Mouse (Mus musculus): ENCODE measurements around the gene Ehbp1. TPM values are rescaled to one million over a fixed set of nuclear protein-coding genes. Genes with fewer than 3 reads are reported as not detected.

Gene Ehbp1
- polyA plus RNA-seq, 1 experiment from 2014 or later = 6.3 TPM

GRCm38 (mm10) chr11:22366486-22366885 lies 24.4 kb upstream of the Ehbp1 start:
- no peak overlapping the region for H3K9ac ChIP-seq (ENCODE audit: low read depth, low read length)
- H3K27ac ChIP-seq (ENCODE audit: low read depth, low read length) = no peak overlapping the region
- H3K36me3 ChIP-seq (ENCODE audit: control insufficient read depth, insufficient read depth, low read length) = no peaks in the 10 kb centered on the region
- WGBS = 72% methylated on average over 2 of the region's 2 CpGs
- no peaks in the 10 kb centered on the region for H3K9me3 ChIP-seq (ENCODE audit: control insufficient read depth, low read length)
- no peak for ATAC-seq (replicated peaks; ENCODE audit: low FRiP score)
- H3K27me3 ChIP-seq (replicated peaks; ENCODE audit: control insufficient read depth, insufficient read depth, low read length) = no peaks in the 10 kb centered on the region
- H3K4me1 ChIP-seq (replicated peaks; ENCODE audit: control insufficient read depth, insufficient read depth, low read length) = no peaks in the 10 kb centered on the region
- H3K4me2 ChIP-seq = no peak overlapping the region
- H3K4me3 ChIP-seq (ENCODE audit: low read depth, low read length) = no peak overlapping the region
- DNase-seq (ENCODE audit: low spot score) = no peak

- no peak overlapping the region for H3K4me2 ChIP-seq
- 79% methylated on average over 6 of the region's 6 CpGs for WGBS
- H3K9me3 ChIP-seq (ENCODE audit: control insufficient read depth, low read length) = no peaks in the 10 kb centered on the region
- H3K4me3 ChIP-seq (ENCODE audit: low read depth, low read length) = no peak overlapping the region
- no peaks in the 10 kb centered on the region for H3K27me3 ChIP-seq (replicated peaks; ENCODE audit: control insufficient read depth, insufficient read depth, low read length)
- no peak overlapping the region for H3K27ac ChIP-seq (ENCODE audit: low read depth, low read length)
- H3K36me3 ChIP-seq (ENCODE audit: control insufficient read depth, insufficient read depth, low read length) = no peaks in the 10 kb centered on the region
- H3K4me1 ChIP-seq (replicated peaks; ENCODE audit: control insufficient read depth, insufficient read depth, low read length) = no peaks in the 10 kb centered on the region
- DNase-seq (ENCODE audit: low spot score) (no peak), ATAC-seq (replicated peaks; ENCODE audit: low FRiP score) (no peak)
- no peak overlapping the region for H3K9ac ChIP-seq (ENCODE audit: low read depth, low read length)
These were observed 12.0 kb upstream of the Ehbp1 start for GRCm38 (mm10) chr11:22353962-22354621.

DNA sequence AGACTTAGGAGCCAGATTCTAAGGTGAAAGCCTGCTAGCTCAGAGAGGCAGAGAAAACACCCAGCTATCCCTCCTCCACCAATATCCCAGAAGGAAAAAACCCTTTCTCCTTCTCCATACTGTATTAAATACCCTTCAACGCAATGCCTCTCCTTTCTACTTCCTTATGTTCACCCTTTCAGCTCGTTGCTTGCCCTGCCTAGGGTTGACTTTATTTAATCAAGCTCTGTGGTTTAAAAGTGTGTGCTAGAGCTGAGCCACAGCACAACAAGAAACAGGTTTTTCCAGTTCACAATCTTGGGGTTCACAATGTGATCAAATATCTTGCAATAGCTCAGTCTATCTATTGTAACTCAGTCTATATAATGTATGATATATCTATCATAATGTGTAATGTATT lies 7.9 kb upstream of the Ehbp1 start:
- Histone ChIP-seq H3K4me1 (replicated peaks; ENCODE audit: control insufficient read depth, insufficient read depth, low read length) (no peaks in the 10 kb centered on the region), H3K27ac (ENCODE audit: low read depth, low read length) (no peak overlapping the region), H3K27me3 (replicated peaks; ENCODE audit: control insufficient read depth, insufficient read depth, low read length) (no peaks in the 10 kb centered on the region), H3K36me3 (ENCODE audit: control insufficient read depth, insufficient read depth, low read length) (no peaks in the 10 kb centered on the region), H3K9ac (ENCODE audit: low read depth, low read length) (no peak overlapping the region), H3K4me2 (no peak overlapping the region), H3K4me3 (ENCODE audit: low read depth, low read length) (no peak overlapping the region), H3K9me3 (ENCODE audit: control insufficient read depth, low read length) (no peaks in the 10 kb centered on the region)
- ATAC-seq (replicated peaks; ENCODE audit: low FRiP score) = no peak
- DNase-seq (ENCODE audit: low spot score) = no peak
- 66% methylated on average over 2 of the region's 2 CpGs for WGBS

GRCm38 (mm10) chr11:22348536-22348910 lies 6.4 kb upstream of the Ehbp1 start:
- H3K27ac ChIP-seq (ENCODE audit: low read depth, low read length) = no peak overlapping the region; the same call in 1 of the 2 replicates
- WGBS = 48% methylated on average over 1 of the region's 1 CpGs

DNA sequence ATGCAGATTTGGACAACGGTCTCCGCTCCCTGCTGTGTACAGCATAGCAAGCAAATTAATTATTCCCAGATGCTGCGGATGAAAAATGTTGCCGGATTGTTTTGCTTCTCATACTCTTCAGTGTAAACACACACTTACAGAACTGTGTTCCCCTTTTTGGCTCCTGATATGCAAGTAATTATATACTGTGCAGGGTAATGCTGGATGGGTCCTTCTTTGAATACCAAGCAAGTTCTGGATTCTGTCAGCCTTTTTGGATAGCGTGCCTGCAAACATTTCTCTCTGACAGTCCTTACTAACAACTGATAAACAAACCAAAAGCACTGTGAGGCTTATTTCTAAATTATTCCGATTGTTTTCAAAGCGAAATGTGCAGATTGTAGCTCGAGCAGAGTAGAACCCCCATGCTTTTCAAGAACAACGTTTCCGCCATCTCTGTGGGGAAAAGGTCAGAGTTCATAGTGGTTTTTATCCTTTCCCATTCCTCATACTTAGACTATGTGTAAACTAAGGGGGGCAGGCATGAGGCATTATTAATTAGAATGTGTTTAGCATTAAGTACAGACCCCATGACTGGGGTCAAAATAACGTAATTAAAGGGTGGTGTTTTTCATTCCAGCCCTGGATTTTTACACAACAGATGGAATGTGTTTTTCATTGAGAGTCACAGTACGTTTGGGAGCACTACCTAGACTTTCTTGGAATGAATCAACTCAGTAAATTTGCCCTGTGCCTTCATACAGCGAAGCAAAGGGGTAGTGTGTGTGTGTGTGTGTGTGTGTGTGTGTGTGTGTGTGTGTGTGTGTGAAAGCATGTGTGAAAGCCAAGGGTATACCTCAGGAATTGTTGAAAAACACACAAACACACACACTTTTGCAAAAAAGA lies 5.8 kb upstream of the Ehbp1 start:
- H3K4me1 ChIP-seq (replicated peaks; ENCODE audit: control insufficient read depth, insufficient read depth, low read length) = no peaks in the 10 kb centered on the region
- DNase-seq (ENCODE audit: low spot score) = no peak

More at GRCm38 (mm10) chr11:22348536-22348910, 6.4 kb upstream of the Ehbp1 start:
- Histone ChIP-seq H3K27me3 (replicated peaks; ENCODE audit: control insufficient read depth, insufficient read depth, low read length) (no peaks in the 10 kb centered on the region), H3K4me2 (no peak overlapping the region), H3K36me3 (ENCODE audit: control insufficient read depth, insufficient read depth, low read length) (no peaks in the 10 kb centered on the region), H3K4me3 (ENCODE audit: low read depth, low read length) (no peak overlapping the region), H3K9me3 (ENCODE audit: control insufficient read depth, low read length) (no peaks in the 10 kb centered on the region), H3K4me1 (replicated peaks; ENCODE audit: control insufficient read depth, insufficient read depth, low read length) (no peaks in the 10 kb centered on the region), H3K9ac (ENCODE audit: low read depth, low read length) (no peak overlapping the region)
- DNase-seq (ENCODE audit: low spot score) = no peak
- ATAC-seq (replicated peaks; ENCODE audit: low FRiP score) = no peak

GRCm38 (mm10) chr11:22327302-22327910 lies 14.7 kb downstream of the Ehbp1 start:
- Histone ChIP-seq H3K9ac (ENCODE audit: low read depth, low read length) (no peak overlapping the region), H3K27ac (ENCODE audit: low read depth, low read length) (no peak overlapping the region), H3K4me1 (replicated peaks; ENCODE audit: control insufficient read depth, insufficient read depth, low read length) (no peaks in the 10 kb centered on the region), H3K4me2 (no peak overlapping the region), H3K9me3 (ENCODE audit: control insufficient read depth, low read length) (no peaks in the 10 kb centered on the region), H3K36me3 (ENCODE audit: control insufficient read depth, insufficient read depth, low read length) (no peaks in the 10 kb centered on the region), H3K27me3 (replicated peaks; ENCODE audit: control insufficient read depth, insufficient read depth, low read length) (no peaks in the 10 kb centered on the region), H3K4me3 (ENCODE audit: low read depth, low read length) (no peak overlapping the region)
- ATAC-seq (replicated peaks; ENCODE audit: low FRiP score) = no peak
- no peak for DNase-seq (ENCODE audit: low spot score)
- 69% methylated on average over 2 of the region's 2 CpGs for WGBS

More for the DNA sequence above, 5.8 kb upstream of the Ehbp1 start:
- no peak overlapping the region for H3K4me3 ChIP-seq (ENCODE audit: low read depth, low read length)
- H3K9me3 ChIP-seq (ENCODE audit: control insufficient read depth, low read length) = no peaks in the 10 kb centered on the region
- 63% methylated on average over 13 of the region's 13 CpGs for WGBS
- H3K36me3 ChIP-seq (ENCODE audit: control insufficient read depth, insufficient read depth, low read length) = no peaks in the 10 kb centered on the region
- no peak; the same call in 1 of the 2 replicates for ATAC-seq (replicated peaks; ENCODE audit: low FRiP score)
- no peak overlapping the region for H3K27ac ChIP-seq (ENCODE audit: low read depth, low read length)
- no peak overlapping the region for H3K4me2 ChIP-seq
- no peaks in the 10 kb centered on the region for H3K27me3 ChIP-seq (replicated peaks; ENCODE audit: control insufficient read depth, insufficient read depth, low read length)
- H3K9ac ChIP-seq (ENCODE audit: low read depth, low read length) = no peak overlapping the region

DNA sequence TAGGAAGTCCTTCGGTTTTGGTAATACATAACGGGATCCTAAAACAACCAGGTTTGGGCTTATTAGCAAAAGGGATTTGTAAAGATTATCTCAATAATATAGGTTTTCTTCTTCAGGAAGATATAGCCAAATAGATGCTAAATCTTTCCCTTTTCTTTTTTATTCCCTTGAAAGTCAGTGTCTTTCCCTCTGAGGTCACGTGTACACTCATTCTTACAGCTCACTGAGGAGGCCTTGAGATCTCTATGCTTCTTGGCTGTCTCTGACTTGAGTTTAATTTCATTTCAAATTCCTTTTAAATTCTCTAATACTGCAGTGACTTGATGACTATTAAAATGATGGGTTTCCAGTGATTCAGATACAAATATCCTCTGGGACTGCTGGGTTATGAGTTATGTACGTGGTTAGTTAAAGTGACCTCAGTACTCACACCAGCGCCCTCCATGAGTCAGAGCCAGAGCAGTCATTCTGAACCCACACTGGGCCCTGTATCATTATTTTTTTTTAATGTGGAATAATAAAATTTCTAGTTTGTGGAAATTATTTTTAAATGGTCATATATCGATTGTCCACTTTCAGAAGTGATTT lies 24.2 kb downstream of the Ehbp1 start:
- no peak for DNase-seq (ENCODE audit: low spot score)
- H3K27me3 ChIP-seq (replicated peaks; ENCODE audit: control insufficient read depth, insufficient read depth, low read length) = no peaks in the 10 kb centered on the region
- H3K9ac ChIP-seq (ENCODE audit: low read depth, low read length) = no peak overlapping the region
- WGBS = 89% methylated on average over 6 of the region's 6 CpGs
- H3K9me3 ChIP-seq (ENCODE audit: control insufficient read depth, low read length) = no peaks in the 10 kb centered on the region
- no peaks in the 10 kb centered on the region for H3K4me1 ChIP-seq (replicated peaks; ENCODE audit: control insufficient read depth, insufficient read depth, low read length)
- no peak overlapping the region for H3K4me2 ChIP-seq
- no peak overlapping the region for H3K27ac ChIP-seq (ENCODE audit: low read depth, low read length)
- H3K4me3 ChIP-seq (ENCODE audit: low read depth, low read length) = no peak overlapping the region
- no peak for ATAC-seq (replicated peaks; ENCODE audit: low FRiP score)
- H3K36me3 ChIP-seq (ENCODE audit: control insufficient read depth, insufficient read depth, low read length) = no peaks in the 10 kb centered on the region

- no peak overlapping the region for H3K27ac ChIP-seq (ENCODE audit: low read depth, low read length)
- no peaks in the 10 kb centered on the region for H3K36me3 ChIP-seq (ENCODE audit: control insufficient read depth, insufficient read depth, low read length)
- no peaks in the 10 kb centered on the region for H3K27me3 ChIP-seq (replicated peaks; ENCODE audit: control insufficient read depth, insufficient read depth, low read length)
- no peaks in the 10 kb centered on the region for H3K4me1 ChIP-seq (replicated peaks; ENCODE audit: control insufficient read depth, insufficient read depth, low read length)
- no peak overlapping the region for H3K4me3 ChIP-seq (ENCODE audit: low read depth, low read length)
- ATAC-seq (replicated peaks; ENCODE audit: low FRiP score) (no peak), DNase-seq (ENCODE audit: low spot score) (no peak)
- H3K9me3 ChIP-seq (ENCODE audit: control insufficient read depth, low read length) = no peaks in the 10 kb centered on the region
- no peak overlapping the region for H3K9ac ChIP-seq (ENCODE audit: low read depth, low read length)
- 79% methylated on average over 1 of the region's 1 CpGs for WGBS
- H3K4me2 ChIP-seq = no peak overlapping the region
These were observed 26.3 kb downstream of the Ehbp1 start for GRCm38 (mm10) chr11:22315801-22316200.

Measured in liver, embryonic 11.5 days (tissue).